Mouse (Mus musculus) MEL-GATA-1-ER (cell line): Measurements from ENCODE around the gene Apoc4.
A peak's percentile ranks its signal among the peaks of the same experiment; 100 is the strongest.

Experiments used
- DNase-seq: peaks from one replicate; pipeline ENCODE4 v3.0.0-alpha.2; 2012; ENCODE audit warnings: low read depth; ENCODE audit errors: extremely low read depth

Gene Apoc4

DNA sequence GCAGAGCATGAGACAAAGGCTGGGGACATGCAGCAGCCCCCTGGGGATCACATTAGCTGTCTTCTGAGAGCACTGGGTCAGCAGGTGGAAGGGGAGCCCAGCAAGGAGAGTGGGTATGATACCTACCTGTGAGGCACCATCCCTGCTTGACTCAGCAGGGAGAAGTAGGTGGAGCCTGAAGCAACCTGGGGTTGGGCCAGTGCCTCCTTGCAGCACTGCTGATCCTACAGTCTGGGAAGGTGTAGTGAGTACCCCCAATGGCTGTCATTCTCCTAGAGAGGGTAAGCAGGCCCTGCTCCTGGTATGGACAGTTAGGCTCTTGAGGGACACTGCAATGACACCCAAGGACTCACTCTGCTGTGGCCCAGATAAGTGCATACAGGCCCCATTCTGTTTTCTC lies 49.0 kb downstream of the Apoc4 start:
- no peak for DNase-seq

DNA sequence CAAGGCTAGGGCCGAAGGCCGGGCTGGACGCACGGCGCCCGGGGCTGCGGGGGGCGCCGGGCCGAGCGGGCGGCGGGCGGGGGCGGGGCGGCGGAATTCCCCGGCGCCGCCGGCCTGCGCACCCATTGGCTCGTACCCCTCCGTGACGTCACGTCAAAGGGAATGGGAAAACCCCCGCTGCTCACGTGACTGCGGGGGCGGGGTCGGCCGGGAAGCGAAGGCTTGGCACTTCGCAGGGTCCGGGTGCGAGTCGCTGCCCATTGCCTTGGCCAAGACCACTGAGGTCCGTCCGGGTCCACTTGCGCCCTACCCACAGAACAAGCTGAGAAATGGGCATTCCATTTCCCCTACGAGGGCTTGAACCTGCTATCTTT lies 51.9 kb downstream of the Apoc4 start, which contains the start of gene Relb:
Gene Relb (minus strand): TSS at position 78 of the 374 bp plus-strand sequence.
- DNase-seq: peak; percentile 29

DNA sequence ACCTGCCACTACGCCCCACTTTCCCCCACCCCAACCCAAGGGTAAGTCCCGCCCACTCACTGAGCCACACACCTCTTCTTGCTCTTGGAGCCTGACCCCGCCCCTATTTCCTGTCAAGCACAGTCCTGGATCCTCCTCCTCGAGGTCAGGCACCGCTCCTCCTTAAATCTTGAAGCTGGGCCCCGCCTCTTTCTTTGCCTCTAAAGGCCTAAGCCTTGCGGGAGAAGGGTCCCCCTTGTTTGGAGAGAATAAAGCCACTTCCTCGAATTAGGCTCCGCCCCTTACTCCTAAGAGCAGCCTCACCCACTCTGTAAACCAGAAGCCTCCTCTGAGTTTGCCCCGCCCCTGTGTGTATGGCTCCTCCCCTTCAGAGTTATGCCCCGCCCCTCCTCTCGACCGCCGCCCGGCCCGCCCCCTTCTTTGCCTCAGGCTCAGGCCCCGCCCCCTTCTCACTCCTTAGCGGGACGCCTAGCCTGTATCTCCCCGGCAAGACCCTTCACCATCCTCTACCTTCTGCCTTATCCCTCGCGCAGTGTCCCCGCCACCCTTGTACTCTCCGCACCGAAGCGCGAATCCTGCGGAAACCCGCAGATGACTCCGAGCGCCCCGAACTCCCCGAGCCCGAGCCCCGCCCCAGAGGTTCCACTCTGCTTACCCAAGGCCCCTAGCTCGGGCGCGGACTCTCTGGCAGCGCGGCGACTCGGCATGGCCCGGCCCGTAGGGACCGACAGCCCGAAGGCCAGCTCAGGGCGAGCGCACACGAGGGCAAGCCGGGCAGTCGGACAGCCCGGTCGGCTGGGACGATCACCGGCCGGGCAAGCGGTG lies 52.5 kb downstream of the Apoc4 start:
- DNase-seq: peak; percentile 98

DNA sequence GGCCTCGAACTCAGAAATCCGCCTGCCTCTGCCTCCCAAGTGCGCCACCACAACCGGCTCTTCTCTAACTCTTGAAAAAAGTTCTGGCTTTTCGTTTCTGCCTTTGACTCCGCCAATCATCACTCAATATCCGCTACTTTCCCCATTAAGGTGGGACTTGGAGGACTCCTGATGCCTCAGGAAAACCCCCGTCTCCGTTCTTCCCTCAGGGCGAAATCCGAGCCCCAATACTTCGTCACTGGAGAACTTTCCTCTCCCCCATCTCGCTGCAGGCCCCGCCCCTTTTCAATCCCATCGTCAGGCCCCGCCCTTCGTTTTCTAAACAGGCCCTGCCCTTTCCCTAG lies 53.1 kb downstream of the Apoc4 start:
- DNase-seq: no peak
